Mouse (Mus musculus): ENCODE results near the gene Ttc3.
"Not testable (repeated sequence)": the region's sequence is repeated elsewhere in the genome, so short reads cannot be mapped to it uniquely, and the experiment has no call there.

The Ttc3 gene

GRCm38 (mm10) chr16:94435495-94436234 is 65.2 kb downstream of the Ttc3 start:
- DNase-seq (ENCODE audit: low spot score), result no peak

GRCm38 (mm10) chr16:94436801-94437200 is 66.4 kb downstream of the Ttc3 start:
- no peak for DNase-seq (ENCODE audit: low spot score)

- DNase-seq (ENCODE audit: low spot score), result no peak
These were observed 70.9 kb downstream of the Ttc3 start for GRCm38 (mm10) chr16:94441361-94441760.

- DNase-seq (ENCODE audit: low spot score), result no peak
These were observed 78.7 kb downstream of the Ttc3 start for GRCm38 (mm10) chr16:94449151-94449550.

GRCm38 (mm10) chr16:94449632-94450031 is 79.2 kb downstream of the Ttc3 start:
- no peak for DNase-seq (ENCODE audit: low spot score)

GRCm38 (mm10) chr16:94451545-94452488 is 81.4 kb downstream of the Ttc3 start:
- DNase-seq (ENCODE audit: low spot score), result no peak

- DNase-seq (ENCODE audit: low spot score), result no peak
These were observed 82.3 kb downstream of the Ttc3 start for GRCm38 (mm10) chr16:94452768-94453167.

GRCm38 (mm10) chr16:94454146-94454545 is 83.7 kb downstream of the Ttc3 start:
- DNase-seq (ENCODE audit: low spot score), result no peak

- no peak for DNase-seq (ENCODE audit: low spot score)
These were observed 93.6 kb downstream of the Ttc3 start for GRCm38 (mm10) chr16:94464067-94464466.

- DNase-seq (ENCODE audit: low spot score), result no peak
These were observed 95.5 kb downstream of the Ttc3 start for GRCm38 (mm10) chr16:94465900-94466299.

GRCm38 (mm10) chr16:94466317-94466716 is 95.9 kb downstream of the Ttc3 start:
- not testable (repeated sequence) for DNase-seq (ENCODE audit: low spot score)

- DNase-seq (ENCODE audit: low spot score), result no peak
These were observed 97.1 kb downstream of the Ttc3 start for GRCm38 (mm10) chr16:94467337-94468055.

- no peak for DNase-seq (ENCODE audit: low spot score)
These were observed 98.0 kb downstream of the Ttc3 start for GRCm38 (mm10) chr16:94468391-94468790.

- no peak for DNase-seq (ENCODE audit: low spot score)
These were observed 102.1 kb downstream of the Ttc3 start for GRCm38 (mm10) chr16:94472515-94472951.

GRCm38 (mm10) chr16:94473086-94473822 is 102.8 kb downstream of the Ttc3 start:
- no peak for DNase-seq (ENCODE audit: low spot score)

GRCm38 (mm10) chr16:94484752-94485535 is 114.5 kb downstream of the Ttc3 start:
- DNase-seq (ENCODE audit: low spot score), result no peak

- DNase-seq (ENCODE audit: low spot score), result no peak
These were observed 116.9 kb downstream of the Ttc3 start for GRCm38 (mm10) chr16:94487341-94487740.

- DNase-seq (ENCODE audit: low spot score), result no peak
These were observed 118.9 kb downstream of the Ttc3 start for GRCm38 (mm10) chr16:94489326-94489725.

- DNase-seq (ENCODE audit: low spot score), result not testable (repeated sequence)
These were observed 126.8 kb downstream of the Ttc3 start for GRCm38 (mm10) chr16:94497176-94497575.

- no peak for DNase-seq (ENCODE audit: low spot score)
These were observed 127.5 kb downstream of the Ttc3 start for GRCm38 (mm10) chr16:94497911-94498310.

GRCm38 (mm10) chr16:94504192-94504591 is 133.8 kb downstream of the Ttc3 start:
- DNase-seq (ENCODE audit: low spot score), result no peak
